ENCODE assay signal across 19 mouse cellular contexts in the genomic region with DNA sequence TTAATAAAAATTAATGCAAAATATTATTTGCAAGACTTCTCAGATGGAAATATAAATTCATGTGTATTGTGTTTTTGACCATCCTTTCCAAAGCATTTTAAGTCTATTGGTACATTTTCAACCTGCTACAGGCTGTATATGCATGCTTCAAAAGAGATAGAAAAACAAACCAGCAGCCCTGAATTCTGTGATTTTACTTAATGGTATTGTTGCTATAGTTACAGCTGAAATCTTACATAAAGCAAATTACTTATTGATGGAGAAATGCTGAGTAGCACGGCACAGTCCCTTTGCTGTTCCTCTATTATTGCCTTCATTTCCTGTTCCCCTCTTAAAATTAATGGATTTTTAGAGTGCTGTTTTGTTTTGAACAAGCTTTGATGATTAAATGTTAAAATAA.
"Had no signal": no experiment of that assay in that cellular context is flagged by ENCODE, and none has a peak within 500 bp of the region (broad histone marks: within the 10 kb centered on the region; RNA-seq: fewer than 3 reads in every experiment).

No protein-coding gene starts in this region.

- H3K9ac ChIP-seq: kidney, embryonic 15.5 days; liver, embryonic 13.5 days; neural tube, embryonic 12.5 days; neural tube, embryonic 15.5 days had no signal

- H3K4me1 ChIP-seq: kidney, embryonic 15.5 days; liver, embryonic 13.5 days; neural tube, embryonic 12.5 days; neural tube, embryonic 15.5 days had no signal

- H3K27me3 ChIP-seq: kidney, embryonic 15.5 days; liver, embryonic 13.5 days; neural tube, embryonic 12.5 days; neural tube, embryonic 15.5 days had no signal

- H3K4me3 ChIP-seq: kidney, embryonic 15.5 days; left cerebral cortex, adult 2 months; liver, embryonic 13.5 days; neural tube, embryonic 12.5 days; neural tube, embryonic 15.5 days had no signal

- H3K4me2 ChIP-seq: kidney, embryonic 15.5 days; liver, embryonic 13.5 days; neural tube, embryonic 12.5 days; neural tube, embryonic 15.5 days had no signal

- H3K9me3 ChIP-seq: kidney, embryonic 15.5 days; liver, embryonic 13.5 days; neural tube, embryonic 12.5 days; neural tube, embryonic 15.5 days had no signal

- H3K27ac ChIP-seq: kidney, embryonic 15.5 days; left cerebral cortex, adult 2 months; liver, embryonic 13.5 days; macrophage; neural tube, embryonic 12.5 days; neural tube, embryonic 15.5 days; stomach, postnatal 0 days had no signal

- H3K36me3 ChIP-seq: kidney, embryonic 15.5 days; liver, embryonic 13.5 days; neural tube, embryonic 12.5 days; neural tube, embryonic 15.5 days had no signal

- DNase-seq: kidney, adult 11 months; kidney, adult 8-10 months; kidney, postnatal 10 days; kidney, postnatal 36 days; layer of hippocampus, postnatal 36 days; liver, embryonic 13.5 days; lung, adult 2 months; right cerebral cortex, adult 18-20 months; right cerebral cortex, postnatal 14 days; right cerebral cortex, postnatal 4 days; thymus, adult 2 months; thymus, postnatal 14 days; thymus, postnatal 4 days had no signal
